Mouse (Mus musculus): Measurements from ENCODE around the gene Arl2bp.
A peak's percentile ranks its signal among the peaks of the same experiment; 100 is the strongest.

The Arl2bp gene

DNA sequence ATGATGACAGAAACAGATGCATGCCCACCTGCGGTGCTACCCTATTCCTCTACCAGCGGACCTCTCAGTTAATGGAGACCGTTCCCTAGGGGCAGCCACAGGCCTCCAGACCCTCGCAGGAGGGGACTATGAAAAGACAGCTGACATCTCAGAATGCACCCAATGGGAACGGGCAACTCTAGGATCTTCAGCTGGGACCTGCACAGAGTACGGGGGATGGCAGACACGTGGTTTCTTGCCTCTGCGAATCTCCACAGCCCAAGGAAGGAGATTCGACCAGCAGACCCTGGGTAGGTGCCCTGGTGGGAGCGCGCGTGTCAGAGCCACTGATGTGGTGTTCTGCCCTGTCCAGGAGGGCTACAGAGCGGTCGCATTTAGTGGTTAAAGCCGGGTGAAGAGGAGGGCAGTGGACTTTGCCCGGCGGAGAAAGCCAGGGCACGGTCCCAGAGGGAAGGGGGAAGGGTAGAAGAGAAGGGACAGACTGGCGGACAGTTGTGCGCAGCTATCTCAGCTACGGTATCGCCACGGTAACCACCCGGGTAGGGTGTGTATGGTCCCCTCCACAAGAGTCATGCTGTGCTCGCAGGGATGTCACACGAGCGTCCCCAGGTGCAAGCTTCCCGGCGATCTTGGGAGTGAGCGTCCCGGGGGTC, 29.1 kb downstream of the Arl2bp start:
- peak; percentile 46 for DNase-seq (ENCODE audit: low read depth, low spot score)

DNA sequence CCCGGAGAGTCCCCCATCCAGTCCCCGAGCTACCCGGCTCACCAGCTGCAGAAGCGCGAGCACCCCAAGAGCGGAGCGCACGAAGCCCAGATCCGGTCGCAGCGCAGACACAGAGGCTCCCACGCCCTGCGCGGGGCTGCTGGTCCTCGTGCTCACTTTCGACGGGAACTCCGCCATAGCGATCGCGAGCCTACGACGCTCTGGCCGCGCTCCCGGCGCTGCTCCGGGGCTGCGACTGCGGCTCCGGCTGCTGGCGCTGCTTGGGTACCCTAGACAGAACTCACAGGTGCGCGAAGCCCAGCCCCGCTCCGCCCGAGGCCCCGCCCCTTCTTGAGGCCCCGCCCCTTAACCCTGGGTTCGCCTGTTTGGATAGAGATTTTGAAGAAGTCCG, 29.6 kb downstream of the Arl2bp start, which contains the start of gene Pllp:
Gene Pllp, minus strand, starts transcription at position 285 of the 391 bp plus-strand sequence.
- peak; percentile 83 for DNase-seq (ENCODE audit: low read depth, low spot score)

GRCm38 (mm10) chr8:94696566-94696965, 30.2 kb downstream of the Arl2bp start:
- no peak for DNase-seq (ENCODE audit: low read depth, low spot score)

DNA sequence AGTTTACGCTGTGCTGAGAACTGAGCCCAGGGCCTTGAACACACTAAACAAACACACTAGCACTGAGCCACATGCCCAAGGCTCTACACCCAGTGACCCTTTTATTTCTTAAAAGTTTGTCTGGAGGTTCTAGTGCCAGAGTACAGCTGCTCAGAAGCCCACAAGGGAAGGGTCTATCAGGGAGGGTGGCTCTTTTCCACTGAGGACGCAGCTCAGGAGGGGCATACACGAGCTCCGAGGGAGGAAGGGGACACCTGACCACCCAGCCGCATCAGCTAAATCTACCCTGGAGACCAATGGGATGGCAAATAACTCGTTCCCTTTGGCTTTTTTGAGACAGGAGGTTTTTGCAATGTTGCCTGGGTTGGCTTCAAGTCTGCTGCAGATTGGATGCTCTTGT, 31.6 kb downstream of the Arl2bp start:
- DNase-seq (ENCODE audit: low read depth, low spot score), result no peak

GRCm38 (mm10) chr8:94699366-94699765, 33.0 kb downstream of the Arl2bp start:
- no peak for DNase-seq (ENCODE audit: low read depth, low spot score)

GRCm38 (mm10) chr8:94700421-94700935, 34.1 kb downstream of the Arl2bp start:
- DNase-seq (ENCODE audit: low read depth, low spot score), result no peak

DNA sequence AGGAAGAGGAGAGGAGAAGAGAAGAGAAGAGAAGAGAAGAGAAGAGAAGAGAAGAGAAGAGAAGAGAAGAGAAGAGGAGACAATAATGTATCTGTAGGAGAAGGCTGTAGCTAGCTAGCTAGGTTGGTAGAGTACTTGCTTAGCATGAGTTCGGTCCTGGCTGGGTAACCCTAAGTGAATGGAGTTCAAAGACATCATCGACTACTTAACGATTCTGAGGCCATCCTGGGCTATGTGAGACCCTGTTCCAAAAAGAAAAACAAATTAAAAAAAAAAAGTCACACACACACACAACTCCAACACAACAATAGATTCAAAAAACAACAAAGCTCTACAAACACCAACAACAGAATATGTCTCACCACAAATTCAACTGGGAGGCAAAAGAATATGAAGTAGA, 35.8 kb downstream of the Arl2bp start:
- no peak for DNase-seq (ENCODE audit: low read depth, low spot score)

DNA sequence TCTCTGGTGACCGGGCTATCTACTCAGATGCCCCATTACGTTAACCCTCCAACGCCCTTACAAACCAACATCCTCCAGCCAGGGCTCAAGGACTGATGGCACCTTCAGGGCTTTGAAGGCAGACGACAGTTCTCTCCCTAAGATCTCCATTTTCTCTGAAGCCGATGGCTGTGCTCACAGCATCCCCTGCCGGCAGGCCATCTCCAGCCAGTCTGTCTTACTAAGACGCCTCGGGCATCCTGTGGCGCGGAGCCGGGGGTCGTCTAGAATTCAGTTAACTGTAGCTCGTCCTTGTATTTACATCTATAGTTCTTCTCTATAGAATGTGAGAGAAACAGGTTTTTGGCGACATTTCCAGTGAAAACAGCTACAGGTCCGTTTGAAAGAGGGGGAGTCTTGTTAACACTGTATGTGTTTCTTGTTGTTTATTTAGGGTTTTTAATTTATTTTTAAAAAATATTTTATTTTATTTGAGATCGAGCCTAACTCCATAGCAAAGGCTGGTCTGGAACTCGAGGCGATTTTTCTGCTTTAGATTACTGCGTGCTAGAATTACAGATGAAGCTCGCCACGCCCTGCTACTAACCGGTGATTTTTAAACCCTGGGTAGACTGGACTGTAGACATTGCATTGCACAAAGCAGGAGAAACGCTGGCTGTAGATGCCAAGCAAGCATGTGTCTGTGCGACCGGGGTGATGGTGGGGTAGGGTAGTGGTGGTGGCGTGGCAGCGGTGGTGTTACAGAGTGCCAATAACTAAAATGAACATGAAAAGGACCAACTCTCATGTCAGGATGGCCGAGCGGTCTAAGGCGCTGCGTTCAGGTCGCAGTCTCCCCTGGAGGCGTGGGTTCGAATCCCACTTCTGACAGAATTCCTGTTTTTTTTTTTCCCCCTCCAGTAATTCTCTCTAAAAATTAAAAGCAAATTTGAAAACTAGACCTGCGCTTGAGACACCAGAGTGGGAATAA, 36.7 kb downstream of the Arl2bp start:
- peak; percentile 88 for DNase-seq (ENCODE audit: low read depth, low spot score)

- peak; percentile 94 for DNase-seq (ENCODE audit: low read depth, low spot score)
These were observed 37.7 kb downstream of the Arl2bp start for GRCm38 (mm10) chr8:94703972-94704668.

- DNase-seq (ENCODE audit: low read depth, low spot score), result no peak
These were observed 38.2 kb downstream of the Arl2bp start for GRCm38 (mm10) chr8:94704669-94704984.

GRCm38 (mm10) chr8:94705581-94706245, 39.3 kb downstream of the Arl2bp start:
- DNase-seq (ENCODE audit: low read depth, low spot score), result no peak

DNA sequence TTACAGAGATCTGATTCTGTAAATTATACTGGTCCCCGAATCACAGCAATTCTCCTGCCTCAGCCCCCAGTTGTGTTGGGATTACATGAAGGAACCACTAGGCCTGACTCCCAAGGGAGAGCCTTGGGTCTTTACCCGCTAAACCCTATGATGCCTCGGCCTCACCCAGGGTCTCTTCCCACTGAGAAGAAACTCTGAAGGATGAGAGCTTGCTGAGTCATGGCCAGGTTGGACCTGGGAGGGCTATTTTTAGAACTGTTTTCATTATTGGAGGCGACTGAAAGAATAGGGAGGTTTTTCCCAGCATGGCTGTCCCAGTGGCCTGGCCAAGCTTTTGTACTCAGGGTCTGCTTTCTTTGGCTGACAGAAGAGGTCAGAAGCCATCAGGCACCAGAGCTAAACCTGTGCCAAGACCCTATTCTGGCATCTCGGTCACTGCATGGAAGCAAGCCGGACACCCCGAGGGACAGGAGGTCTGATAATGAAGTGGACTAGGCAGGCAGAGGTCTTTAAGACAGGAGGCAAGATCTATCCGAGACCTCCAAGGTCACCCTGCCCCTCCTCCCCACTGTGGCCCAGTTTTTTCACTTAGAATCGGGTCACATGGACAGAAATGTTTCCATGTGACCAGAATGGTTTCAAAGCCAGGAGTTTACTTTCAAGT, 40.5 kb downstream of the Arl2bp start:
- DNase-seq (ENCODE audit: low read depth, low spot score), result peak; percentile 41

- DNase-seq (ENCODE audit: low read depth, low spot score), result no peak
These were observed 43.9 kb downstream of the Arl2bp start for GRCm38 (mm10) chr8:94710336-94710735.

GRCm38 (mm10) chr8:94711160-94711718, 44.8 kb downstream of the Arl2bp start:
- DNase-seq (ENCODE audit: low read depth, low spot score), result no peak

DNA sequence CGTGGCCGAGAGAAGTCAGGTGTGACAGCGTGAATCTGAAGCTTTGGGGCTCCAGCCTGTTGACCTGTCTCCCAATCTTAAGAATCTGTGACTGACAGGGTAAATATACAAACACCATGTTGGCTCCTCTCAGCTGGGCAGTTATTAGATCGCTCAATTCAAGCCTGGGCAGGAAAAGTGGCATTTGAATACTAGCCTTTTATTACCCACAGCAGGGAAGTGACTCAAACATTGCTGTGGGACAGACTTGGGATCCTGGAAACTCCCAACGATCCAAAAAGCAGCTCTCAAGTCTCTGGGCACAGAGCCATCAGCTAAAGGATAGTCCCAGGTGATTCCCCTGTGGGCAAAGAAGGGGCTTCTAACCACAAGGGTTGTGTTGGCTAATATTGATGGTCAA, 48.2 kb downstream of the Arl2bp start:
- DNase-seq (ENCODE audit: low read depth, low spot score), result no peak

DNA sequence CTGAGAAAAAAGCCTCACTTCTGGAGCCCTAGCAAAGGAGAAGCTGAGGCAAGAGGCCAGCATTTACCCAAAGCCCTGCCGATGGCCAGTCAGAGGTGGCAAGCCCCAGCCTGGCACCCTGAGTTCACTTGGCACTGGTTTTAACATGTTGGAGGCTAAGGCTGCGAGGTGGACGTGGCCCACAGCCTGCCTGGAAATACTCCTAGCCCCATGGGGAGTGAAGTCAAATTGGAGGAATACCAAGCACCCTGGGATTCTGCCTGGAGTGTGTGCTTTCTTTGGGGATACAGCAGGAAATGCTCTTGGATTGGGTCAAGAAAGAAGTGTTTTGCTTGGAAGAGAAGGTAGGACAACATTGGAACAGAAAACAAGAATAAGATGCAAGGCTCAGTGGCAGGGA, 49.5 kb downstream of the Arl2bp start:
- no peak for DNase-seq (ENCODE audit: low read depth, low spot score)

- no peak for DNase-seq (ENCODE audit: low read depth, low spot score)
These were observed 50.4 kb downstream of the Arl2bp start for GRCm38 (mm10) chr8:94716841-94717240.
